8 mouse cellular contexts compared by ENCODE assay signal in the genomic region with DNA sequence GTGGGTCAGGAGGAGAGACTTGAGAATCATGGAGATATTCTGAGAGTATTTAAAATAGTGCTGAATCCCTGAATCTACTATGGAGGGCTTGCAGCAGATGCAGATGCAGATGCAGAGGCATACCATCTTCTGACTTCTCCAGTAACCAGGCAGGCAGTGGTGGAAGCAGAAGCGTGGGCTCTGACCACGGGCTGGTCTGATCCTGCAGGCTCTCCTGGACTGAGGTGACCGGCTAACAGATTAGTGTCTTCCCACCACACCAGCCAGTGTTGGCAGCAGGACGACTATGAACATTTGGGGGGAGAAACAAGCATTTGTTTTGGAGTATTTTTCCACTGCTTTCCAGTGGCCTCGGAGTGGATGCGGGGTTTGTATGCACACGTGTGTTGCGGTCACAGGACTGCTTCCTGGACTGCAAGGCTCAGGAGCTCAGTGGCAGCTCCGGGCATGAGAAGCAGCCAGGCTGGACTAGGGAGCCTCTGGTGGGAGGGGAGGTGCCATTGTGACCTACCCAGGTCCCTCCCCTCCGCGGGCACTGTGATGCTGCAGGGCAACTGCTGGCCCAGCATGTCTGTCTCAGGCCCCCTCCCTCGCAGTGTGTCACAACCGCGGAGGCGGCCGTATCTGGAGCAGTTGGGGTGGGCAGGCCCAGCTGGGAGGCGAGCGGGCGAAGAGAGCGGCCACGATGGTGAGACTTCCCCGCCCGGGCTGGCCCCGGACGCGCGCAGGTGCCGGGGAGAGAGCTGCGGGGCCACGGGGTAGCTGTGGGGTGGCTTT. TPM values are rescaled to one million over a fixed set of nuclear protein-coding genes. Genes with fewer than 3 reads are reported as not detected.
DNase-seq lines count a peak whose midpoint lies in the region; ATAC-seq and TF ChIP-seq lines count a peak whose summit lies in the region.

Gene Tuba8 (plus strand): TSS at position 548 of the 777 bp plus-strand sequence.

- H3K4me3 ChIP-seq in spleen, adult 2 months (ENCODE audit: extremely low read depth, insufficient read depth, insufficient read length): peak within 1 kb of the TSS; percentile 28
- H3K4me3 ChIP-seq in embryonic fibroblast, embryonic 13.5 days (ENCODE audit: insufficient read depth, low read length): peak within 1 kb of the TSS; percentile 40
- peak within 1 kb of the TSS; percentile 51 for H3K4me3 ChIP-seq in kidney, adult 2 months (ENCODE audit: insufficient read depth, low read depth, low read length)
- H3K4me3 ChIP-seq in limb, embryonic 12.5 days (replicated peaks): peak within 1 kb of the TSS; percentile 40
- H3K4me3 ChIP-seq in midbrain, embryonic 12.5 days: peak within 1 kb of the TSS; percentile 40

- TF ChIP-seq POLR2A in spleen, adult 2 months (IDR thresholded peaks at IDR 0.05; ENCODE audit: low read depth, low read length): no peak
- TF ChIP-seq POLR2A in embryonic fibroblast, embryonic 13.5 days (IDR thresholded peaks at IDR 0.05; ENCODE audit: low read depth, low read length): no peak
- TF ChIP-seq POLR2A in kidney, adult 2 months (IDR thresholded peaks at IDR 0.05; ENCODE audit: low read depth, low read length): no peak

- peak; percentile 40; the same call in 1 of the 2 replicates for ATAC-seq in limb, embryonic 12.5 days (ENCODE audit: insufficient number of reproducible peaks, insufficient read depth, low FRiP score, low TSS enrichment, low read depth)
- peak; percentile 79 for ATAC-seq in midbrain, embryonic 12.5 days (ENCODE audit: low FRiP score, low read depth)

- peaks cover 9% of the 10 kb centered on the region; the same call in 1 of the 2 replicates for H3K27me3 ChIP-seq in spleen, adult 2 months (ENCODE audit: control insufficient read depth, insufficient read depth, low read length)
- H3K27me3 ChIP-seq in kidney, adult 2 months (replicated peaks; ENCODE audit: control insufficient read depth, insufficient read depth, low read length): no peaks in the 10 kb centered on the region
- peaks cover 40% of the 10 kb centered on the region for H3K27me3 ChIP-seq in limb, embryonic 12.5 days
- H3K27me3 ChIP-seq in midbrain, embryonic 12.5 days: peaks cover 39% of the 10 kb centered on the region

- H3K36me3 ChIP-seq in spleen, adult 2 months (ENCODE audit: control insufficient read depth, insufficient read depth, low read length): no peaks in the 10 kb centered on the region
- H3K36me3 ChIP-seq in kidney, adult 2 months (ENCODE audit: control insufficient read depth, insufficient read depth, low read length): no peaks in the 10 kb centered on the region
- no peaks in the 10 kb centered on the region for H3K36me3 ChIP-seq in limb, embryonic 12.5 days
- H3K36me3 ChIP-seq in midbrain, embryonic 12.5 days: no peaks in the 10 kb centered on the region

- 4% methylated on average over 29 of the region's 30 CpGs for WGBS in spleen, adult 2 months
- WGBS in kidney, adult 2 months: 5% methylated on average over 30 of the region's 30 CpGs
- WGBS in limb, embryonic 12.5 days: 6% methylated on average over 30 of the region's 30 CpGs
- WGBS in midbrain, embryonic 12.5 days: 5% methylated on average over 30 of the region's 30 CpGs

- DNase-seq in spleen, adult 2 months (ENCODE audit: low read depth in 1 of 2, low spot score in 2 of 2): no peak
- DNase-seq in spleen, adult 12 weeks (ENCODE audit: low spot score): no peak
- DNase-seq in heart, adult 9 months (ENCODE audit: low spot score in 2 of 2): peak; percentile 74 to 79
- peak; percentile 45 for DNase-seq in kidney, adult 2 months
- DNase-seq in right cerebral cortex, postnatal 4 days: peak; percentile 43

- H3K9me3 ChIP-seq in limb, embryonic 12.5 days: 0 out of 2 replicates have a peak, but pooled peaks cover 6% of the 10 kb centered on the region
- H3K9me3 ChIP-seq in midbrain, embryonic 12.5 days: 0 out of 2 replicates have a peak, but pooled peaks cover 2% of the 10 kb centered on the region

- H3K4me2 ChIP-seq in limb, embryonic 12.5 days: peak within 1 kb of the TSS; percentile 90
- H3K4me2 ChIP-seq in midbrain, embryonic 12.5 days (replicated peaks): peak within 1 kb of the TSS; percentile 60

- no peak for TF ChIP-seq CTCF in spleen, adult 2 months (IDR thresholded peaks at IDR 0.05; ENCODE audit: extremely low read depth, insufficient read depth, insufficient read length, insufficient replicate concordance)
- no peak for TF ChIP-seq CTCF in embryonic fibroblast, embryonic 13.5 days (IDR thresholded peaks at IDR 0.05; ENCODE audit: borderline replicate concordance, insufficient read depth, low read length)
- no peak for TF ChIP-seq CTCF in kidney, adult 2 months (conservative IDR thresholded peaks at IDR 0.05; ENCODE audit: insufficient read depth, insufficient read length, low read depth, low read length)

- peaks cover 6% of the 10 kb centered on the region; the same call in 1 of the 2 replicates for H3K4me1 ChIP-seq in spleen, adult 2 months (ENCODE audit: control insufficient read depth, insufficient read depth, insufficient read length)
- H3K4me1 ChIP-seq in embryonic fibroblast, embryonic 13.5 days (ENCODE audit: control insufficient read depth, insufficient read depth, low read length): peaks cover 10% of the 10 kb centered on the region
- no peaks in the 10 kb centered on the region for H3K4me1 ChIP-seq in kidney, adult 2 months (ENCODE audit: control insufficient read depth, insufficient read depth, low read length)
- H3K4me1 ChIP-seq in limb, embryonic 12.5 days (replicated peaks): peaks cover 18% of the 10 kb centered on the region
- peaks cover 11% of the 10 kb centered on the region for H3K4me1 ChIP-seq in midbrain, embryonic 12.5 days

- no peak within 1 kb of the TSS for H3K27ac ChIP-seq in spleen, adult 2 months (ENCODE audit: insufficient read depth, low read length)
- H3K27ac ChIP-seq in embryonic fibroblast, embryonic 13.5 days (ENCODE audit: insufficient read depth, low read length): no peak within 1 kb of the TSS
- no peak within 1 kb of the TSS for H3K27ac ChIP-seq in kidney, adult 2 months (ENCODE audit: insufficient read depth, low read depth, low read length)
- H3K27ac ChIP-seq in limb, embryonic 12.5 days: no peak within 1 kb of the TSS
- no peak within 1 kb of the TSS for H3K27ac ChIP-seq in midbrain, embryonic 12.5 days (replicated peaks)

- H3K9ac ChIP-seq in limb, embryonic 12.5 days (replicated peaks): peak within 1 kb of the TSS; percentile 28; the same call in 1 of the 2 replicates
- peak within 1 kb of the TSS; percentile 4 for H3K9ac ChIP-seq in midbrain, embryonic 12.5 days (replicated peaks)

RNA-seq across cellular contexts. Expression of gene Tuba8, which starts in this region (rescaled TPM):
- 1.2 TPM in 2 replicates for polyA plus RNA-seq in spleen, adult 2 months (2012; rRNA removed)
- polyA plus RNA-seq in embryonic fibroblast, embryonic 13.5 days (2011; ENCODE audit: insufficient read length, low read depth, missing spikeins): 1.8 and 7.1 TPM in 2 replicates
- 0.94 and 2.5 TPM in 2 replicates for polyA plus RNA-seq in kidney, adult 2 months (2012; rRNA removed)
- 0.20 and 0.29 TPM in 2 replicates for polyA plus RNA-seq in limb, embryonic 12.5 days (2016; fragmentation: Nextera tagmentation; extraction: Ambion mirVana)
- 0.22 TPM in 1 of 2 replicates, not detected in the other for polyA plus RNA-seq in midbrain, embryonic 12.5 days (2016; fragmentation: Nextera tagmentation; extraction: Ambion mirVana)

Comparison
In these comparisons a context has a peak if more than half of its experiments do, and no peak if none do; other contexts are left out.
1. Peak in ATAC-seq, H3K4me3 ChIP-seq, H3K9ac ChIP-seq and H3K4me2 ChIP-seq in limb, embryonic 12.5 days; RNA of the gene not detected or under 1 TPM.
2. Peak in ATAC-seq, H3K4me3 ChIP-seq, H3K9ac ChIP-seq and H3K4me2 ChIP-seq in midbrain, embryonic 12.5 days; RNA of the gene not detected or under 1 TPM.
3. DNase-seq: peak in heart, adult 9 months (2 of 2), kidney, adult 2 months (single experiment) and right cerebral cortex, postnatal 4 days (single experiment); none in spleen, adult 2 months (0 of 2) and spleen, adult 12 weeks (single experiment).
4. Peak in every context shown above with its lines, with median percentiles within 50 percentile points of each other: H3K4me3 ChIP-seq.